Mouse (Mus musculus) erythroblast, embryonic 14.5 days (primary cell): ENCODE results near the gene Tacstd2.

Source experiments
- GATA1 ChIP-seq: IDR thresholded peaks from 2 replicates; pipeline ENCODE4 v1.6.1; 2012; ENCODE audit warnings: low read length, inconsistent platforms, mixed read lengths
- TAL1 ChIP-seq: IDR thresholded peaks from 3 replicates; pipeline ENCODE4 v1.6.1; 2012; ENCODE audit warnings: low read length, inconsistent platforms, mixed read lengths

- TF ChIP-seq GATA1 = no peak
- TF ChIP-seq TAL1 = no peak
Measured at GRCm38 (mm10) chr6:67535777-67536054, at the start of gene Tacstd2.
